Mouse (Mus musculus) stomach, embryonic 15.5 days (tissue): ENCODE data around the gene Nms. TPM values are rescaled to one million over a fixed set of nuclear protein-coding genes. Genes with fewer than 3 reads are reported as not detected.

Source experiments
- polyA plus RNA-seq: library from polyadenylated mRNA; unstranded; fragments of >200 nt; fragmentation: Nextera tagmentation; extraction: Ambion mirVana; gene quantifications from 2 replicates; pipeline ENCODE4 v1.2.1, GENCODE M21; 2015

Nms gene
- polyA plus RNA-seq, 1 experiment from 2014 or later = not detected

Other genes starting within 250 kb of the Nms start
- 1.4 TPM in 2 replicates for gene Lonrf2, start 102.4 kb upstream of the Nms start, polyA plus RNA-seq
- gene Chst10, start 41.0 kb upstream of the Nms start, polyA plus RNA-seq = 2.9 and 3.7 TPM in 2 replicates
- 174 and 176 TPM in 2 replicates for gene Pdcl3, start 46.5 kb downstream of the Nms start, polyA plus RNA-seq